Mouse (Mus musculus) embryonic facial prominence, embryonic 14.5 days (tissue): ENCODE results near the gene Lif. TPM values are rescaled to one million over a fixed set of nuclear protein-coding genes. Genes with fewer than 3 reads are reported as not detected.

Source experiments
- ATAC-seq: fragments of 200-750 bp; cut with Nextera tagmentation; 2 replicates; pipeline ENCODE4 v1.8.0; 2017; ENCODE audit warnings: low read depth, moderate number of reproducible peaks, moderate TSS enrichment
- DNase-seq: peaks from one replicate; pipeline ENCODE4 v3.0.0-alpha.2; 2015; ENCODE audit warnings: low spot score
- H3K27ac ChIP-seq: fragments of 300-500 bp; sonication (generic); replicated peaks from 2 replicates; pipeline ENCODE4 v1.5.1; 2014; ENCODE audit warnings: low read depth, mild to moderate bottlenecking, low read length, moderate library complexity
- H3K27me3 ChIP-seq: fragments of 300-500 bp; sonication (generic); replicated peaks from 2 replicates; pipeline ENCODE4 v1.6.1; 2014; ENCODE audit warnings: low read length; ENCODE audit not compliant: control insufficient read depth, insufficient read depth
- H3K36me3 ChIP-seq: fragments of 300-500 bp; sonication (generic); 2 replicates; pipeline ENCODE4 v1.6.1; 2014; ENCODE audit warnings: low read length, mixed read lengths; ENCODE audit not compliant: control insufficient read depth, insufficient read depth
- H3K4me1 ChIP-seq: fragments of 300-500 bp; sonication (generic); 2 replicates; pipeline ENCODE4 v1.6.1; 2014; ENCODE audit warnings: antibody characterized with exemption, low read length; ENCODE audit not compliant: control insufficient read depth, insufficient read depth
- H3K4me2 ChIP-seq: fragments of 300-500 bp; sonication (generic); 2 replicates; pipeline ENCODE4 v1.6.1; 2014; ENCODE audit warnings: low read depth, mild to moderate bottlenecking, low read length, moderate library complexity, mixed read lengths
- H3K4me3 ChIP-seq: fragments of 300-500 bp; sonication (generic); 2 replicates; pipeline ENCODE4 v1.5.1; 2014; ENCODE audit warnings: low read depth, mild to moderate bottlenecking, low read length
- H3K9ac ChIP-seq: fragments of 300-500 bp; sonication (generic); 2 replicates; pipeline ENCODE4 v1.6.1; 2014; ENCODE audit warnings: low read depth, mild to moderate bottlenecking, low read length, moderate library complexity, mixed read lengths
- H3K9me3 ChIP-seq: fragments of 300-500 bp; sonication (generic); 2 replicates; pipeline ENCODE4 v1.6.1; 2016; ENCODE audit warnings: low read length; ENCODE audit not compliant: control insufficient read depth
- WGBS: fragments of 180-500 bp; shearing (Covaris S2); extraction: QIAGEN DNeasy Blood & Tissue Kit; methylation state at CpG from one replicate; pipeline ENCODE4 v1.1.7; 2014; 5-methylcytosine and 5-hydroxymethylcytosine counted together
- polyA plus RNA-seq: library from polyadenylated mRNA; unstranded; fragments of >200 nt; fragmentation: Nextera tagmentation; extraction: Ambion mirVana; gene quantifications from 2 replicates; pipeline ENCODE4 v1.2.1, GENCODE M21; 2014

Gene Lif
- polyA plus RNA-seq, 1 experiment from 2014 or later: 0.57 TPM

DNA sequence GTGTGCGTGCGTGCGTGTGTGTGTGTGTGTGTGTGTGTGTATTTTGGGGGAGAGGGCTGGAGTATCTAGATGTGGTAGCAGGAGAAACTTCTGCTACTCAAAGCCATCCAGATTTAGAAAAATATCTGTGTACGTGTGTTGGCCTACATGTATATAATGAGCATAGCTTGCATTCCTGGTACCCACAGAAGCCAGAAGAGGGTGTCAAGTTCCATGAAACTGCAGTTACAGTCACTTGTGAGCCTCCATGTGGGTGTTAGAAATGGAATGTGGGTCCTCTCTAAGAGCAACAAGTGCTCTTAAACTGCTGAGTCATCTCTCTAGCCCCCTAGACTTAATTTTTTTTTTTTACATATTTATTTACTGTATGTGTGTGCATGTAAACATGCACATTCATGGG is 53.0 kb downstream of the Lif start:
- Histone ChIP-seq H3K9ac (no peak overlapping the region), H3K27me3 (peaks cover 3% of the 10 kb centered on the region; the same call in 1 of the 2 replicates), H3K4me2 (no peak overlapping the region), H3K27ac (no peak overlapping the region), H3K9me3 (no peaks in the 10 kb centered on the region), H3K36me3 (no peaks in the 10 kb centered on the region), H3K4me3 (no peak overlapping the region), H3K4me1 (peaks cover 29% of the 10 kb centered on the region)
- no peak for ATAC-seq
- peak; percentile 77 for DNase-seq
- WGBS: 76% methylated on average over 4 of the region's 4 CpGs

- no peak for ATAC-seq
- Histone ChIP-seq H3K4me3 (no peak overlapping the region), H3K36me3 (no peaks in the 10 kb centered on the region), H3K27ac (no peak overlapping the region), H3K4me2 (no peak overlapping the region), H3K9ac (no peak overlapping the region), H3K9me3 (no peaks in the 10 kb centered on the region), H3K27me3 (0 out of 2 replicates have a peak, but pooled peaks cover 4% of the 10 kb centered on the region), H3K4me1 (peaks cover 26% of the 10 kb centered on the region)
- WGBS: 58% methylated on average over 4 of the region's 4 CpGs
- DNase-seq: no peak
These were observed 54.8 kb downstream of the Lif start for GRCm38 (mm10) chr11:4312180-4312579.

- DNase-seq (no peak), ATAC-seq (no peak)
- Histone ChIP-seq H3K27me3 (0 out of 2 replicates have a peak, but pooled peaks cover 4% of the 10 kb centered on the region), H3K36me3 (no peaks in the 10 kb centered on the region), H3K4me2 (no peak overlapping the region), H3K9ac (no peak overlapping the region), H3K4me3 (no peak overlapping the region), H3K27ac (no peak overlapping the region), H3K9me3 (no peaks in the 10 kb centered on the region), H3K4me1 (no peaks in the 10 kb centered on the region)
- WGBS: 64% methylated on average over 5 of the region's 5 CpGs
These were observed 59.9 kb downstream of the Lif start for GRCm38 (mm10) chr11:4317287-4317686.

DNA sequence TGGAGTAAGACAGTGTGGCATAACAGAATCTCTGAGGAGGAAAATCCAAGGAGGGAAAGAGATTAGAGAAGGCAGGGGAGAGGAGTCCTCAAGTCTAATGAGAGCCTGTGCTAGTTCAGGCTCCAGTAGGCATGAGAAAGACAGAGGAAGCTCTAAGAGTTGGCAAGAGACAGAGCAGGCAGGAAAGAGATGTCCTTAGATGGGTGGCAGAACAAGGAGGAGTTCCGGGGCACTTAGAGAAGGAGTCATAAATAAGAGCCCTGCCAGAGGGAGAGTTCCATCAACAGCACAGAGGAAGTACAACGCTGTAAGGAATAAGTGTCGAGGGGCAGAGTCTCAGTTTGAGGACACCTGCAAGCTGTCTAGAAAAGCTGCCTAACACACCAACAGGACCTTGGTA is 60.7 kb downstream of the Lif start:
- WGBS: 78% methylated on average over 3 of the region's 3 CpGs
- no peak for DNase-seq

GRCm38 (mm10) chr11:4319212-4319955 is 62.0 kb downstream of the Lif start:
- no peak for ATAC-seq
- no peak for DNase-seq
- no peak overlapping the region for H3K4me3 ChIP-seq
- 86% methylated on average over 14 of the region's 14 CpGs for WGBS
- H3K9me3 ChIP-seq: no peaks in the 10 kb centered on the region
- H3K9ac ChIP-seq: no peak overlapping the region
- H3K4me1 ChIP-seq: no peaks in the 10 kb centered on the region
- H3K27ac ChIP-seq: no peak overlapping the region
- 0 out of 2 replicates have a peak, but pooled peaks cover 4% of the 10 kb centered on the region for H3K27me3 ChIP-seq
- no peak overlapping the region for H3K4me2 ChIP-seq
- H3K36me3 ChIP-seq: no peaks in the 10 kb centered on the region

More for the DNA sequence above, 60.7 kb downstream of the Lif start:
- 0 out of 2 replicates have a peak, but pooled peaks cover 4% of the 10 kb centered on the region for H3K27me3 ChIP-seq
- H3K9ac ChIP-seq: no peak overlapping the region
- H3K36me3 ChIP-seq: no peaks in the 10 kb centered on the region
- no peak overlapping the region for H3K4me2 ChIP-seq
- H3K27ac ChIP-seq: no peak overlapping the region
- no peak overlapping the region for H3K4me3 ChIP-seq
- H3K9me3 ChIP-seq: no peaks in the 10 kb centered on the region
- no peaks in the 10 kb centered on the region for H3K4me1 ChIP-seq
- no peak for ATAC-seq

DNA sequence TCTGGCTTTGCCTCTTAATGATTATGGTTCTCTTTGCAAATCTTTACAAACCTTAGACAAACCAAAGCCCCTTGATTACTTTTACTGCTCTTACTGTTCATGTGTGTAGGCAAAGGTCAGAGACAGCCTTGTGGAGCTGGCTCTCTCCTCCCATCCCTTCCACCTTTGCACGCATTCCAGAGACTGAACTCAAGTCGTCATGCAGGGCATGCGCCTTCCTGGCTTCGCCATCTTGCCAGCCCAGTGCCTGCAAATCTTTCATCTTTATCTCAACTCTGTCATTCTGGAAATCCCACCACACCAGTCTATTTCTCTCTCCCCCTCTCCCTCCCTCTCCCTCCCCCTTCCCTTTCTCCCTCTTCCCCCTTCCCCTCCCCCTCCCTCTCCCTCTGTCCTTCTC is 63.5 kb downstream of the Lif start:
- no peak for ATAC-seq
- no peaks in the 10 kb centered on the region for H3K27me3 ChIP-seq
- no peak for DNase-seq
- no peaks in the 10 kb centered on the region for H3K4me1 ChIP-seq
- H3K9me3 ChIP-seq: no peaks in the 10 kb centered on the region
- H3K4me3 ChIP-seq: no peak overlapping the region
- H3K9ac ChIP-seq: no peak overlapping the region
- no peaks in the 10 kb centered on the region for H3K36me3 ChIP-seq
- no peak overlapping the region for H3K4me2 ChIP-seq
- H3K27ac ChIP-seq: no peak overlapping the region
- WGBS: 68% methylated on average over 4 of the region's 4 CpGs

Other genes with a start within 250 kb of the Lif start
- 0.29 and 0.88 TPM in 2 replicates for gene Sec14l4, start 226.1 kb upstream of the Lif start, polyA plus RNA-seq
- gene Sec14l3, start 192.7 kb upstream of the Lif start, polyA plus RNA-seq: 1.7 and 6.8 TPM in 2 replicates
- 7.5 and 8.1 TPM in 2 replicates for gene Mtfp1, start 162.1 kb upstream of the Lif start, polyA plus RNA-seq
- gene Sec14l2, start 134.1 kb upstream of the Lif start, polyA plus RNA-seq: 2.2 and 3.2 TPM in 2 replicates
- 34.8 and 36.5 TPM in 2 replicates for gene Rnf215, start 122.4 kb upstream of the Lif start, polyA plus RNA-seq
- gene Ccdc157, start 97.3 kb upstream of the Lif start, polyA plus RNA-seq: 6.1 and 6.7 TPM in 2 replicates
- gene Sf3a1, start 97.2 kb upstream of the Lif start, polyA plus RNA-seq: 51.4 and 54.0 TPM in 2 replicates
- gene Tbc1d10a, start 70.8 kb upstream of the Lif start, polyA plus RNA-seq: 30.6 and 31.0 TPM in 2 replicates
- gene Castor1, start 39.3 kb upstream of the Lif start, polyA plus RNA-seq: 11.5 and 12.7 TPM in 2 replicates
- 0.12 and 0.17 TPM in 2 replicates for gene Osm, start 21.1 kb upstream of the Lif start, polyA plus RNA-seq
- gene Hormad2, start 183.5 kb downstream of the Lif start, polyA plus RNA-seq: 0.22 TPM in 1 of 2 replicates, not detected in the other